Mouse (Mus musculus): Measurements from ENCODE around the gene Snx5. TPM values are rescaled to one million over a fixed set of nuclear protein-coding genes. Genes with fewer than 3 reads are reported as not detected.

The Snx5 gene
- polyA plus RNA-seq, 1 experiment from 2014 or later, result 61.7 TPM

- Histone ChIP-seq H3K27me3 (replicated peaks; ENCODE audit: control insufficient read depth, insufficient read depth, low read length) (no peaks in the 10 kb centered on the region), H3K9me3 (replicated peaks; ENCODE audit: control insufficient read depth, low read length) (no peaks in the 10 kb centered on the region), H3K36me3 (ENCODE audit: control insufficient read depth, insufficient read depth, low read length) (peaks cover 65% of the 10 kb centered on the region), H3K4me2 (ENCODE audit: low read length) (no peak overlapping the region), H3K9ac (ENCODE audit: low read length) (no peak overlapping the region), H3K4me1 (ENCODE audit: control insufficient read depth, insufficient read depth, low read length) (no peaks in the 10 kb centered on the region), H3K4me3 (ENCODE audit: low read depth, low read length) (no peak overlapping the region), H3K27ac (ENCODE audit: low read depth, low read length) (no peak overlapping the region)
- no peak for DNase-seq (ENCODE audit: low spot score)
- ATAC-seq, result no peak
Observed at GRCm38 (mm10) chr2:144250111-144250510, 20.6 kb downstream of the Snx5 start.

GRCm38 (mm10) chr2:144248613-144249376, 21.9 kb downstream of the Snx5 start:
- 36% methylated on average over 4 of the region's 4 CpGs for WGBS
- no peaks in the 10 kb centered on the region for H3K4me1 ChIP-seq (ENCODE audit: control insufficient read depth, insufficient read depth, low read length)
- H3K27ac ChIP-seq (ENCODE audit: low read depth, low read length), result no peak overlapping the region
- no peak for DNase-seq (ENCODE audit: low spot score)
- H3K9me3 ChIP-seq (replicated peaks; ENCODE audit: control insufficient read depth, low read length), result no peaks in the 10 kb centered on the region
- peaks cover 52% of the 10 kb centered on the region for H3K36me3 ChIP-seq (ENCODE audit: control insufficient read depth, insufficient read depth, low read length)
- no peak for ATAC-seq
- H3K27me3 ChIP-seq (replicated peaks; ENCODE audit: control insufficient read depth, insufficient read depth, low read length), result no peaks in the 10 kb centered on the region
- no peak overlapping the region for H3K9ac ChIP-seq (ENCODE audit: low read length)
- no peak overlapping the region for H3K4me3 ChIP-seq (ENCODE audit: low read depth, low read length)
- no peak overlapping the region for H3K4me2 ChIP-seq (ENCODE audit: low read length)

GRCm38 (mm10) chr2:144247337-144247978, 23.2 kb downstream of the Snx5 start:
- WGBS, result 50% methylated on average over 5 of the region's 5 CpGs
- H3K9ac ChIP-seq (ENCODE audit: low read length), result no peak overlapping the region
- H3K4me3 ChIP-seq (ENCODE audit: low read depth, low read length), result no peak overlapping the region
- no peaks in the 10 kb centered on the region for H3K27me3 ChIP-seq (replicated peaks; ENCODE audit: control insufficient read depth, insufficient read depth, low read length)
- no peak overlapping the region for H3K4me2 ChIP-seq (ENCODE audit: low read length)
- no peak overlapping the region for H3K27ac ChIP-seq (ENCODE audit: low read depth, low read length)
- no peaks in the 10 kb centered on the region for H3K4me1 ChIP-seq (ENCODE audit: control insufficient read depth, insufficient read depth, low read length)
- peaks cover 39% of the 10 kb centered on the region for H3K36me3 ChIP-seq (ENCODE audit: control insufficient read depth, insufficient read depth, low read length)
- no peaks in the 10 kb centered on the region for H3K9me3 ChIP-seq (replicated peaks; ENCODE audit: control insufficient read depth, low read length)
- ATAC-seq (no peak), DNase-seq (ENCODE audit: low spot score) (no peak)

- H3K4me1 ChIP-seq (ENCODE audit: control insufficient read depth, insufficient read depth, low read length), result no peaks in the 10 kb centered on the region
- H3K4me3 ChIP-seq (ENCODE audit: low read depth, low read length), result no peak overlapping the region
- H3K9me3 ChIP-seq (replicated peaks; ENCODE audit: control insufficient read depth, low read length), result no peaks in the 10 kb centered on the region
- ATAC-seq (no peak), DNase-seq (ENCODE audit: low spot score) (no peak)
- H3K36me3 ChIP-seq (ENCODE audit: control insufficient read depth, insufficient read depth, low read length), result peaks cover 27% of the 10 kb centered on the region
- 88% methylated on average over 2 of the region's 2 CpGs for WGBS
- no peak overlapping the region for H3K27ac ChIP-seq (ENCODE audit: low read depth, low read length)
- no peak overlapping the region for H3K9ac ChIP-seq (ENCODE audit: low read length)
- no peak overlapping the region for H3K4me2 ChIP-seq (ENCODE audit: low read length)
- no peaks in the 10 kb centered on the region for H3K27me3 ChIP-seq (replicated peaks; ENCODE audit: control insufficient read depth, insufficient read depth, low read length)
Observed at GRCm38 (mm10) chr2:144246270-144246669, 24.4 kb downstream of the Snx5 start.

- DNase-seq (ENCODE audit: low spot score) (no peak), ATAC-seq (no peak)
- Histone ChIP-seq H3K4me3 (ENCODE audit: low read depth, low read length) (no peak overlapping the region), H3K9ac (ENCODE audit: low read length) (no peak overlapping the region), H3K27ac (ENCODE audit: low read depth, low read length) (no peak overlapping the region; the same call in 1 of the 2 replicates), H3K4me1 (ENCODE audit: control insufficient read depth, insufficient read depth, low read length) (no peaks in the 10 kb centered on the region), H3K27me3 (replicated peaks; ENCODE audit: control insufficient read depth, insufficient read depth, low read length) (no peaks in the 10 kb centered on the region), H3K36me3 (ENCODE audit: control insufficient read depth, insufficient read depth, low read length) (peaks cover 19% of the 10 kb centered on the region), H3K9me3 (replicated peaks; ENCODE audit: control insufficient read depth, low read length) (no peaks in the 10 kb centered on the region), H3K4me2 (ENCODE audit: low read length) (no peak overlapping the region)
- 70% methylated on average over 7 of the region's 7 CpGs for WGBS
Observed at GRCm38 (mm10) chr2:144245464-144245863, 25.2 kb downstream of the Snx5 start.

- Histone ChIP-seq H3K9me3 (replicated peaks; ENCODE audit: control insufficient read depth, low read length) (no peaks in the 10 kb centered on the region), H3K9ac (ENCODE audit: low read length) (no peak overlapping the region), H3K4me2 (ENCODE audit: low read length) (no peak overlapping the region), H3K36me3 (ENCODE audit: control insufficient read depth, insufficient read depth, low read length) (no peaks in the 10 kb centered on the region), H3K27ac (ENCODE audit: low read depth, low read length) (no peak overlapping the region), H3K27me3 (replicated peaks; ENCODE audit: control insufficient read depth, insufficient read depth, low read length) (no peaks in the 10 kb centered on the region), H3K4me3 (ENCODE audit: low read depth, low read length) (no peak overlapping the region), H3K4me1 (ENCODE audit: control insufficient read depth, insufficient read depth, low read length) (no peaks in the 10 kb centered on the region)
- no peak for DNase-seq (ENCODE audit: low spot score)
- no peak for ATAC-seq
- 88% methylated on average over 3 of the region's 3 CpGs for WGBS
Observed at GRCm38 (mm10) chr2:144240095-144240899, 30.4 kb downstream of the Snx5 start.

- ATAC-seq (no peak), DNase-seq (ENCODE audit: low spot score) (no peak)
- H3K4me3 ChIP-seq (ENCODE audit: low read depth, low read length), result no peak overlapping the region
- H3K9me3 ChIP-seq (replicated peaks; ENCODE audit: control insufficient read depth, low read length), result no peaks in the 10 kb centered on the region
- no peak overlapping the region for H3K27ac ChIP-seq (ENCODE audit: low read depth, low read length)
- H3K4me1 ChIP-seq (ENCODE audit: control insufficient read depth, insufficient read depth, low read length), result no peaks in the 10 kb centered on the region
- no peak overlapping the region for H3K9ac ChIP-seq (ENCODE audit: low read length)
- 62% methylated on average over 2 of the region's 2 CpGs for WGBS
- H3K36me3 ChIP-seq (ENCODE audit: control insufficient read depth, insufficient read depth, low read length), result no peaks in the 10 kb centered on the region
- no peaks in the 10 kb centered on the region for H3K27me3 ChIP-seq (replicated peaks; ENCODE audit: control insufficient read depth, insufficient read depth, low read length)
- no peak overlapping the region for H3K4me2 ChIP-seq (ENCODE audit: low read length)
Observed at GRCm38 (mm10) chr2:144239318-144239717, 31.4 kb downstream of the Snx5 start.

GRCm38 (mm10) chr2:144238341-144238740, 32.4 kb downstream of the Snx5 start:
- Histone ChIP-seq H3K4me1 (ENCODE audit: control insufficient read depth, insufficient read depth, low read length) (no peaks in the 10 kb centered on the region), H3K4me2 (ENCODE audit: low read length) (no peak overlapping the region), H3K36me3 (ENCODE audit: control insufficient read depth, insufficient read depth, low read length) (no peaks in the 10 kb centered on the region), H3K9me3 (replicated peaks; ENCODE audit: control insufficient read depth, low read length) (no peaks in the 10 kb centered on the region), H3K9ac (ENCODE audit: low read length) (no peak overlapping the region), H3K27ac (ENCODE audit: low read depth, low read length) (no peak overlapping the region), H3K27me3 (replicated peaks; ENCODE audit: control insufficient read depth, insufficient read depth, low read length) (no peaks in the 10 kb centered on the region), H3K4me3 (ENCODE audit: low read depth, low read length) (no peak overlapping the region)
- ATAC-seq (no peak), DNase-seq (ENCODE audit: low spot score) (no peak)
- WGBS, result 86% methylated on average over 6 of the region's 6 CpGs

Measured in forebrain, embryonic 14.5 days (tissue).